Mouse (Mus musculus): ENCODE measurements around the gene Mgll. TPM values are rescaled to one million over a fixed set of nuclear protein-coding genes. Genes with fewer than 3 reads are reported as not detected.
A peak's percentile ranks its signal among the peaks of the same experiment; 100 is the strongest.

Mgll gene
- total and polyA plus RNA-seq, 3 experiments: 88.7 to 146 (median 102) TPM

DNA sequence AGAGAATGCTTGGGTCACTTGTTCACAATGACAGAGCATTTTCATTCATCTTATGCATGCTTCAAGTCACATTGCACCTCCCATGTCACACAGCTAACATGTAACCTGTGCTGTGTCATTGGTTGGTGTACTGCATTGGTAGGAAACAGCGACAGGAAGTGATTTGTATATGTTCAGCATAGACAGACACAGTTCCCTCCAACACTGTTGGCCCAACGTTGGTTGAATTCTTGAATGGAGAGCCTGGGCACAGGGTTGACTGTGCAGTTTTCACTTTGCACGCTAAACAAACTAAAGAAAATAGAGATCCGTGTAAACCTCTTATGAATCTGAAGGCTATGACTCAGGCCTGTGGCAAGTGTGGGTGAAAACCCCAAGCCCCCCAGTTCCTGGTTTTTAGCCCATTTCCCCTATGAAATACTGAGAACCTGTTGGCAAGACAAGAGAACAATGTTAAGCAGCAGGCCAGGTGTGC lies 10.0 kb upstream of the Mgll start:
- Histone ChIP-seq H3K36me3 (ENCODE audit: control insufficient read depth, insufficient read depth, low read length) (peaks cover 4% of the 10 kb centered on the region), H3K9ac (ENCODE audit: low read depth, low read length) (no peak overlapping the region), H3K27ac (no peak overlapping the region), H3K4me1 (ENCODE audit: control insufficient read depth, insufficient read depth, low read length) (peaks cover 16% of the 10 kb centered on the region), H3K79me2 (replicated peaks; ENCODE audit: control insufficient read depth, insufficient read depth, low read length) (no peaks in the 10 kb centered on the region), H3K4me3 (no peak overlapping the region), H3K27me3 (ENCODE audit: control insufficient read depth, insufficient read depth, low read length) (no peaks in the 10 kb centered on the region)
- intact Hi-C loops (cut with DNase I): no loop called here
- no peak for DNase-seq
- WGBS: 84% methylated on average over 4 of the region's 4 CpGs
- TF ChIP-seq EP300 (IDR thresholded peaks at IDR 0.05; ENCODE audit: insufficient read depth, low read depth, low read length): no peak
- no peak for TF ChIP-seq CTCF (IDR thresholded peaks at IDR 0.05)
- no peak for TF ChIP-seq POLR2A (IDR thresholded peaks at IDR 0.05; ENCODE audit: insufficient read depth, low read depth, low read length)

DNA sequence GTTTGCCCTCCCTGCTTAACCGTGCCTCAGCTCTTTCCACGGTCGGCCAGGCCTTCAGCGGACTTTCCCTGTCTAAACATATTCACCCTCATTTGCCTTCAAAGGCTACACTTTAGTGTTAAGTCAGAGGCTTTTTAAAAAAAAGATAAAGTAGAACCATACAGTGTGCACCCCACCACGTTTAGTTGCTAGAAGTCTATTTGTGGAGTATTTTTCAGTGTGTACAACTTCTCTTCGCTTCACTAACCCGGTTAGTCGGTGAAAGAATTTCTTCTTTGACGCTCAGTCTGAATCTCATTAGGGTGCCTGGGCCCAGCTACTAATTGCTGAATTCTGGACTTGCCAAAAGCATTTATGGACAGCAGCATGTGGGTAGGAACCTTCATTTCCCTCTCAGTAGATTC lies 8.8 kb upstream of the Mgll start:
- H3K4me1 ChIP-seq (ENCODE audit: control insufficient read depth, insufficient read depth, low read length): peaks cover 16% of the 10 kb centered on the region
- no peak for DNase-seq
- peak overlapping the region; percentile 24 for H3K27ac ChIP-seq
- TF ChIP-seq CTCF (IDR thresholded peaks at IDR 0.05): no peak
- no peak for TF ChIP-seq POLR2A (IDR thresholded peaks at IDR 0.05; ENCODE audit: insufficient read depth, low read depth, low read length)
- no peak for TF ChIP-seq EP300 (IDR thresholded peaks at IDR 0.05; ENCODE audit: insufficient read depth, low read depth, low read length)
- H3K79me2 ChIP-seq (replicated peaks; ENCODE audit: control insufficient read depth, insufficient read depth, low read length): no peaks in the 10 kb centered on the region
- H3K27me3 ChIP-seq (ENCODE audit: control insufficient read depth, insufficient read depth, low read length): no peaks in the 10 kb centered on the region
- intact Hi-C loops (cut with DNase I): loop anchor here (5.0 kb wide), 1 partner anchor 83 kb away; no protein-coding TSS in a partner anchor
- no peak overlapping the region for H3K9ac ChIP-seq (ENCODE audit: low read depth, low read length)
- WGBS: 66% methylated on average over 9 of the region's 9 CpGs
- H3K36me3 ChIP-seq (ENCODE audit: control insufficient read depth, insufficient read depth, low read length): peaks cover 4% of the 10 kb centered on the region
- H3K4me3 ChIP-seq: no peak overlapping the region

GRCm38 (mm10) chr6:88715966-88716365 lies 8.2 kb upstream of the Mgll start:
- H3K4me3 ChIP-seq: no peak overlapping the region
- TF ChIP-seq POLR2A (IDR thresholded peaks at IDR 0.05; ENCODE audit: insufficient read depth, low read depth, low read length) (no peak), CTCF (IDR thresholded peaks at IDR 0.05) (no peak), EP300 (IDR thresholded peaks at IDR 0.05; ENCODE audit: insufficient read depth, low read depth, low read length) (no peak)
- intact Hi-C loops (cut with DNase I): loop anchor here (2.0 to 5.0 kb wide), 2 partner anchors 84 to 125 kb away; no protein-coding TSS in a partner anchor
- H3K36me3 ChIP-seq (ENCODE audit: control insufficient read depth, insufficient read depth, low read length): peaks cover 4% of the 10 kb centered on the region
- H3K27me3 ChIP-seq (ENCODE audit: control insufficient read depth, insufficient read depth, low read length): no peaks in the 10 kb centered on the region
- DNase-seq: no peak
- H3K27ac ChIP-seq: peak overlapping the region; percentile 82
- no peaks in the 10 kb centered on the region for H3K79me2 ChIP-seq (replicated peaks; ENCODE audit: control insufficient read depth, insufficient read depth, low read length)
- WGBS: 56% methylated on average over 5 of the region's 5 CpGs
- H3K4me1 ChIP-seq (ENCODE audit: control insufficient read depth, insufficient read depth, low read length): peaks cover 18% of the 10 kb centered on the region
- H3K9ac ChIP-seq (ENCODE audit: low read depth, low read length): no peak overlapping the region

DNA sequence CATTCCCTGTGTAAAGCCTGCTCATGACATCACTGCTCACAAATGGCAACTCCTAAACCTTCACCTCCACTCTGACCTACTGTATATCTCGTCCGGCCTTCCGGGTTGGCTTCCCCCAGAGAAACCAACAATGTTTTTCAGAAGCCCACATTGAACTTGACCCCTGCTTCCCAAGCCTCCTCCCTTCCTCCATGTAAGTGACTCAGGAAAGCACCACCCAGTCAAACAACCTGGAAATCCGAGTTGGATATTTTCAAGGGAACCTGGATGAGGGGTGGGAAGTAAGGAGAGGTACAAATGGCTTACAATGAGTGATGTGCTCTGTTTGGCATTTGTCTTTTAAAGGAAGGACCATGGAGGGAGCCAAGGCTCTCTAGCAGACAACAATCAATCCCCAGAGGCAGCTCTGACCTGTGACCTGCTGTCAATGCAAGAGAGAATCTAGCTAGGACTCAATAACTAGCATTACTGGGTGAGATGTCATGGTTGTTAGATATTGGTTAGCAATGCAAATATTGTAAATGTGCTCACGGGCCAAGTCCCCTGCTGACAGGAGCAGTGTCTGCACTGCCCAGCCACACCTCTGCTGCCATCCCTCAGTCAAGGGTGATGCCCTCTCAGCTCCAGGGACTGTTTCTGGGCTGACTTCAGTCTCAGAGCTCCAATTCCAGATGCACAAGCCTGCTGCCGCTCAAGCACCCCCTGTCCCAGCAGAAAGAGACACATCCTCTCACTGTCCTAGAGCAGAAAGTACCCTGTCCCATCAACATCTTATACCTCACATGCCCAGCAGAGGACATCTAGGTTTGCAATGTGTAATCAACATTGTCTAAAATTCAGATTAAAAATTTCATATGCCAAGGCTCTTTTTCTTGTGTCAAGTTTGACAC lies 6.8 kb upstream of the Mgll start:
- intact Hi-C loops (cut with DNase I): loop anchor here (1.0 to 5.0 kb wide), 3 partner anchors 42 to 127 kb away; no protein-coding TSS in a partner anchor
- Histone ChIP-seq H3K4me1 (ENCODE audit: control insufficient read depth, insufficient read depth, low read length) (peaks cover 18% of the 10 kb centered on the region), H3K79me2 (replicated peaks; ENCODE audit: control insufficient read depth, insufficient read depth, low read length) (no peaks in the 10 kb centered on the region), H3K27me3 (ENCODE audit: control insufficient read depth, insufficient read depth, low read length) (no peaks in the 10 kb centered on the region), H3K36me3 (ENCODE audit: control insufficient read depth, insufficient read depth, low read length) (peaks cover 7% of the 10 kb centered on the region), H3K9ac (ENCODE audit: low read depth, low read length) (no peak overlapping the region), H3K27ac (peak overlapping the region; percentile 88), H3K4me3 (no peak overlapping the region)
- WGBS: 51% methylated on average over 6 of the region's 6 CpGs
- peak; percentile 56 to 75 for DNase-seq
- TF ChIP-seq CTCF (IDR thresholded peaks at IDR 0.05) (0 out of 2 replicates have a peak, but pooled peaks have one; percentile 12), EP300 (IDR thresholded peaks at IDR 0.05; ENCODE audit: insufficient read depth, low read depth, low read length) (peak; percentile 89; the same call in 1 of the 2 replicates), POLR2A (IDR thresholded peaks at IDR 0.05; ENCODE audit: insufficient read depth, low read depth, low read length) (no peak)

DNA sequence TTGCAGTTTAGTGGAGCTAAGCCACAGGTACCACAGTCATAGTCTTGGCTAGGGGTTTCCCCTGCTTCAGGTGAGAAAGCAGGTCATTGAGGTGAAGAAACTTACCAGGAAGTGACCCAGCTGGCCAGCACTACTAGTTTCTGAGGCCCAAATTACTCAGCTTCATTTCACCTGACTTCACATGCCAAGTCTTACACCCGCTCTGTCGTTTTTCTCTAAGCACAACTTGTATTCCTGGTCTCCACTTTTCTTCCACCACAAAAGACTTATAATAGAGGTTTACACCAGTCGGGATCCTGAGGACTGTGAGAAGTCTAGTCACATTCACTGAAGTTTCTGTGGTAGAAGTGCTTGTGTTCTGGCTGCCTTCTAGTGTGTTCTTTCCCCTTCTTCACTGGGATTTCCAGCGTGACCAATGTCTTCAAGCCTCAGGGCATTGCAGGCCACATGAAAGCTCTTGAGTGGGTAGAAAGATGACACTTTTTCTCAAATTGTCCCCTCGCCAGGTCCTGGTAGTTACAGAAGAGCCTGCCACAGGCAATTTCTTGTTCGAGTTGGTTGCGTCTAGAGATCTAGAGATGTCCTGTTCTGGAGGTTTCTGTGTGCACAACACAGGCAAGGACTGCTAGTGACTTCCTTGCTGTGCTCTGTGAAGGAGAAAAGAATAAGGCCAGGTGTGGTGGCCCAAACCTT lies 6.0 kb upstream of the Mgll start:
- Histone ChIP-seq H3K4me1 (ENCODE audit: control insufficient read depth, insufficient read depth, low read length) (peaks cover 24% of the 10 kb centered on the region), H3K27ac (peak overlapping the region; percentile 88), H3K9ac (ENCODE audit: low read depth, low read length) (no peak overlapping the region), H3K36me3 (ENCODE audit: control insufficient read depth, insufficient read depth, low read length) (peaks cover 7% of the 10 kb centered on the region), H3K27me3 (ENCODE audit: control insufficient read depth, insufficient read depth, low read length) (no peaks in the 10 kb centered on the region), H3K4me3 (no peak overlapping the region), H3K79me2 (replicated peaks; ENCODE audit: control insufficient read depth, insufficient read depth, low read length) (no peaks in the 10 kb centered on the region)
- TF ChIP-seq CTCF (IDR thresholded peaks at IDR 0.05) (no peak), EP300 (IDR thresholded peaks at IDR 0.05; ENCODE audit: insufficient read depth, low read depth, low read length) (no peak), POLR2A (IDR thresholded peaks at IDR 0.05; ENCODE audit: insufficient read depth, low read depth, low read length) (no peak)
- WGBS: 83% methylated on average over 7 of the region's 7 CpGs
- intact Hi-C loops (cut with DNase I): loop anchor here (5.0 kb wide), 1 partner anchor 86 kb away; no protein-coding TSS in a partner anchor
- no peak for DNase-seq
